Mouse (Mus musculus) left cerebral cortex, postnatal 10 days (tissue): ENCODE measurements at regions not wholly inside any gene's neighbourhood (a gene's known extent, or its start where the extent isn't known, plus 50 kb on each side); places are given as distances from the start of the nearest gene placed in this dataset.

Experiments
- DNase-seq, 2 experiments: peaks; one replicate each; pipeline ENCODE4 v3.0.0; 2021 to 2022; ENCODE audit warnings: low spot score in 2 of 2, mixed read lengths in 1 of 2; ENCODE audit errors: extremely low spot score in 1 of 2
- intact Hi-C: fragments of 180-260 bp; cut with DNase I; formaldehyde crosslinking; loops from one replicate; pipeline ENCODE4 v1.15.1; 2025

GRCm38 (mm10) chr9:87784872-87785271 lies 53.8 kb upstream of the Tbx18 start:
- no peak for DNase-seq
- intact Hi-C loops, result no loop called here

- intact Hi-C loops, result no loop called here
- DNase-seq, result no peak
These were observed 80.7 kb upstream of the Tbx18 start for GRCm38 (mm10) chr9:87811746-87812145.

GRCm38 (mm10) chr9:87822276-87822675 lies 91.2 kb upstream of the Tbx18 start:
- intact Hi-C loops, result no loop called here
- DNase-seq, result no peak

GRCm38 (mm10) chr9:87824691-87825230 lies 93.7 kb upstream of the Tbx18 start:
- intact Hi-C loops, result no loop called here
- no peak for DNase-seq

- peak; percentile 5 to 74 for DNase-seq
These were observed 112.8 kb upstream of the Tbx18 start for GRCm38 (mm10) chr9:87843898-87844297.

GRCm38 (mm10) chr9:87844453-87844852 lies 113.4 kb upstream of the Tbx18 start:
- intact Hi-C loops, result no loop called here
- DNase-seq, result no peak

More at GRCm38 (mm10) chr9:87843898-87844297, 112.8 kb upstream of the Tbx18 start:
- intact Hi-C loops, result no loop called here

- intact Hi-C loops, result no loop called here
- DNase-seq, result no peak
These were observed 117.8 kb upstream of the Tbx18 start for GRCm38 (mm10) chr9:87848882-87849281.

- intact Hi-C loops, result no loop called here
- DNase-seq, result no peak
These were observed 119.1 kb upstream of the Tbx18 start for GRCm38 (mm10) chr9:87850133-87850532.

GRCm38 (mm10) chr9:87861588-87861987 lies 130.5 kb upstream of the Tbx18 start:
- intact Hi-C loops, result no loop called here

GRCm38 (mm10) chr9:87865236-87865635 lies 134.2 kb upstream of the Tbx18 start:
- intact Hi-C loops, result no loop called here
- DNase-seq, result no peak

More at GRCm38 (mm10) chr9:87861588-87861987, 130.5 kb upstream of the Tbx18 start:
- no peak for DNase-seq

- no peak for DNase-seq
- intact Hi-C loops, result no loop called here
These were observed 141.4 kb upstream of the Tbx18 start for GRCm38 (mm10) chr9:87872384-87872905.

- DNase-seq, result no peak
- intact Hi-C loops, result no loop called here
These were observed 151.5 kb upstream of the Tbx18 start for GRCm38 (mm10) chr9:87882587-87882986.

- intact Hi-C loops, result no loop called here
- no peak for DNase-seq
These were observed 152.0 kb upstream of the Tbx18 start for GRCm38 (mm10) chr9:87883069-87883468.

- intact Hi-C loops, result no loop called here
- DNase-seq, result no peak
These were observed 163.0 kb upstream of the Tbx18 start for GRCm38 (mm10) chr9:87894051-87894450.

GRCm38 (mm10) chr9:87894596-87894995 lies 163.5 kb upstream of the Tbx18 start:
- intact Hi-C loops, result no loop called here

GRCm38 (mm10) chr9:87895526-87895925 lies 164.5 kb upstream of the Tbx18 start:
- intact Hi-C loops, result no loop called here
- DNase-seq, result no peak

More at GRCm38 (mm10) chr9:87894596-87894995, 163.5 kb upstream of the Tbx18 start:
- DNase-seq, result no peak

- intact Hi-C loops, result no loop called here
- DNase-seq, result no peak
These were observed 166.3 kb upstream of the Tbx18 start for GRCm38 (mm10) chr9:87897336-87897735.

- no peak for DNase-seq
These were observed 168.3 kb upstream of the Tbx18 start for GRCm38 (mm10) chr9:87899368-87899767.

GRCm38 (mm10) chr9:87899800-87900199 lies 168.7 kb upstream of the Tbx18 start:
- DNase-seq, result no peak
- intact Hi-C loops, result no loop called here

More at GRCm38 (mm10) chr9:87899368-87899767, 168.3 kb upstream of the Tbx18 start:
- intact Hi-C loops, result no loop called here

GRCm38 (mm10) chr9:87921291-87921690 lies 190.2 kb upstream of the Tbx18 start:
- no peak for DNase-seq

GRCm38 (mm10) chr9:87925151-87925550 lies 194.1 kb upstream of the Tbx18 start:
- intact Hi-C loops, result no loop called here
- DNase-seq, result no peak

More at GRCm38 (mm10) chr9:87921291-87921690, 190.2 kb upstream of the Tbx18 start:
- intact Hi-C loops, result no loop called here
